Mouse (Mus musculus): ENCODE measurements around the gene Cdh13.

DNA sequence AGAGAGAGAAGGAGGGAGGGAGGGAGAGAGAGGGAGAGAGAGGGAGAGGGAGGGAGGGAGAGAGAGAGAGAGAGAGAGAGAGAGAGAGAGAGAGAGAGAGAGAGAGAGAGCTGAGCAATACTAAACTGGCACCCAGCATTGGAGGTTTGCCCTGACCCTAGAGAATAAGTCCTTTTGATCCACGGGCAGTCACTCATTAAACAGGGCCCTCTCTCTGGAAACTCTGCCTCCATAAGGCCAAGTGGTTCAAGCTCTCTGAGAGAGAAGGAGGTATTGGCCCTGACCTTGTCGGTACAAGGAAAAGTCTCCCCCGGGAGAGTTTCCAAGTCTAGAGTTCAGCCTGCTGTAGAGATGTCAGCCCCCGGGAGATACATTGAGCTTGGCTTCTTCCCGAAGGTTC, 564.5 kb downstream of the Cdh13 start:
- TF ChIP-seq CTCF (IDR thresholded peaks at IDR 0.05; ENCODE audit: extremely low read depth, insufficient read depth, low read length) (no peak), POLR2A (IDR thresholded peaks at IDR 0.05; ENCODE audit: extremely low read depth, insufficient read depth, low read length) (no peak)

Data from cortical plate, adult 2 months (tissue).